Mouse (Mus musculus) gastrocnemius, postnatal 14 days (tissue): ENCODE data around the gene Sptbn2. TPM values are rescaled to one million over a fixed set of nuclear protein-coding genes. Genes with fewer than 3 reads are reported as not detected.

Source experiments
- DNase-seq: peaks from one replicate; pipeline ENCODE4 v3.0.0; 2021; ENCODE audit warnings: mixed read lengths
- intact Hi-C: fragments of 180-260 bp; cut with DNase I; formaldehyde crosslinking; loops from one replicate; pipeline ENCODE4 v1.15.1; 2025; ENCODE audit warnings: low total_unique reads
- long read RNA-seq, 2 experiments: library from polyadenylated mRNA; stranded (forward); transcript quantifications; one replicate each; pipeline ENCODE4 v2.0.0; 2021
- total RNA-seq, 2 experiments: library from RNA; stranded (reverse); gene quantifications; 2 replicates each; pipeline ENCODE4 v1.2.3; 2021

Gene Sptbn2
- under 1 TPM; 0.23 to 0.40 TPM for total RNA-seq
- long read RNA-seq, experiment 1: 0 reads
- long read RNA-seq, experiment 2, partial matches to known transcripts: 1 of 1 reads
- long read RNA-seq, experiment 2, other reads (novel, unspliced or antisense): 0 of 1 reads

GRCm38 (mm10) chr19:4711098-4711600, at the start of gene Sptbn2:
Sptbn2 (plus strand) TSS chr19:4711167.
- intact Hi-C loops: loop anchor here (10.0 kb wide), 1 partner anchor 56 kb away; no protein-coding TSS in a partner anchor

GRCm38 (mm10) chr19:4666815-4667214, 44.2 kb upstream of the Sptbn2 start:
- no peak for DNase-seq
- intact Hi-C loops: no loop called here

More at GRCm38 (mm10) chr19:4711098-4711600, at the start of gene Sptbn2:
- DNase-seq: no peak

GRCm38 (mm10) chr19:4670776-4671175, 40.2 kb upstream of the Sptbn2 start:
- intact Hi-C loops: no loop called here
- DNase-seq: no peak

- DNase-seq: no peak
- intact Hi-C loops: no loop called here
These were observed 38.6 kb upstream of the Sptbn2 start for GRCm38 (mm10) chr19:4672401-4672800.

- intact Hi-C loops: no loop called here
- DNase-seq: no peak
These were observed 16.6 kb upstream of the Sptbn2 start for GRCm38 (mm10) chr19:4694346-4694745.

- DNase-seq: no peak
- intact Hi-C loops: no loop called here
These were observed 13.8 kb upstream of the Sptbn2 start for GRCm38 (mm10) chr19:4697121-4697520.

GRCm38 (mm10) chr19:4697721-4698120, 13.2 kb upstream of the Sptbn2 start:
- no peak for DNase-seq
- intact Hi-C loops: no loop called here

GRCm38 (mm10) chr19:4698205-4698677, 12.7 kb upstream of the Sptbn2 start, which contains the start of gene Gm960:
Gm960 (minus strand) TSS chr19:4698668.
- peak; percentile 78 for DNase-seq
- intact Hi-C loops: no loop called here

- intact Hi-C loops: no loop called here
- DNase-seq: no peak
These were observed 12.1 kb upstream of the Sptbn2 start for GRCm38 (mm10) chr19:4698856-4699255.

GRCm38 (mm10) chr19:4699821-4700220, 11.1 kb upstream of the Sptbn2 start:
- DNase-seq: no peak
- intact Hi-C loops: no loop called here

- DNase-seq: no peak
- intact Hi-C loops: no loop called here
These were observed 10.3 kb upstream of the Sptbn2 start for GRCm38 (mm10) chr19:4700656-4701055.

GRCm38 (mm10) chr19:4701221-4701620, 9.7 kb upstream of the Sptbn2 start:
- DNase-seq: no peak
- intact Hi-C loops: no loop called here

GRCm38 (mm10) chr19:4708765-4709164, 2.2 kb upstream of the Sptbn2 start:
- no peak for DNase-seq
- intact Hi-C loops: no loop called here

- intact Hi-C loops: loop anchor here (10.0 kb wide), 1 partner anchor 57 kb away; no protein-coding TSS in a partner anchor
- no peak for DNase-seq
These were observed 711 bp downstream of the Sptbn2 start for GRCm38 (mm10) chr19:4711601-4712155.

- intact Hi-C loops: loop anchor here (10.0 kb wide), 1 partner anchor 57 kb away; no protein-coding TSS in a partner anchor
- no peak for DNase-seq
These were observed 1.3 kb downstream of the Sptbn2 start for GRCm38 (mm10) chr19:4712156-4712780.

GRCm38 (mm10) chr19:4712781-4713526, 2.0 kb downstream of the Sptbn2 start:
- intact Hi-C loops: loop anchor here (10.0 kb wide), 1 partner anchor 58 kb away; no protein-coding TSS in a partner anchor

GRCm38 (mm10) chr19:4713886-4714285, 2.9 kb downstream of the Sptbn2 start:
- no peak for DNase-seq
- intact Hi-C loops: loop anchor here (10.0 kb wide), 1 partner anchor 59 kb away; no protein-coding TSS in a partner anchor

More at GRCm38 (mm10) chr19:4712781-4713526, 2.0 kb downstream of the Sptbn2 start:
- no peak for DNase-seq

GRCm38 (mm10) chr19:4716756-4717155, 5.8 kb downstream of the Sptbn2 start:
- no peak for DNase-seq
- intact Hi-C loops: loop anchor here (10.0 kb wide), 1 partner anchor 62 kb away; no protein-coding TSS in a partner anchor

GRCm38 (mm10) chr19:4717281-4717680, 6.3 kb downstream of the Sptbn2 start:
- intact Hi-C loops: loop anchor here (10.0 kb wide), 1 partner anchor 62 kb away; no protein-coding TSS in a partner anchor
- no peak for DNase-seq
